10 mouse cellular contexts compared by ENCODE assay signal in genomic region chr7:139994676-139995075, GRCm38 (mm10). TPM values are rescaled to one million over a fixed set of nuclear protein-coding genes. Genes with fewer than 3 reads are reported as not detected.
A peak's percentile ranks its signal among the peaks of the same experiment; 100 is the strongest.
DNase-seq lines count a peak whose midpoint lies in the region; ATAC-seq lines count a peak whose summit lies in the region.
"Had no signal": no experiment of that assay in that cellular context is flagged by ENCODE, and none has a peak within 500 bp of the region (broad histone marks: within the 10 kb centered on the region; RNA-seq: fewer than 3 reads in every experiment).

No protein-coding gene starts in this region.

- no peak overlapping the region for H3K9ac ChIP-seq in kidney, embryonic 14.5 days (ENCODE audit: low read depth, low read length)
- H3K9ac ChIP-seq: neural tube, embryonic 12.5 days had no signal

- 45% methylated on average over 3 of the region's 3 CpGs for WGBS in kidney, embryonic 14.5 days

- no peaks in the 10 kb centered on the region for H3K9me3 ChIP-seq in kidney, embryonic 14.5 days (ENCODE audit: control insufficient read depth, low read length)
- H3K9me3 ChIP-seq: neural tube, embryonic 12.5 days had no signal

- H3K27ac ChIP-seq in kidney, embryonic 14.5 days (ENCODE audit: low read depth, low read length), result no peak overlapping the region
- H3K27ac ChIP-seq: neural tube, embryonic 12.5 days had no signal

- no peaks in the 10 kb centered on the region for H3K27me3 ChIP-seq in kidney, embryonic 14.5 days (ENCODE audit: control insufficient read depth, insufficient read depth, low read length)
- no peaks in the 10 kb centered on the region for H3K27me3 ChIP-seq in splenic B cell, adult 2 months (ENCODE audit: control insufficient read depth, insufficient read depth, low read length, poor library complexity, severe bottlenecking)
- H3K27me3 ChIP-seq: neural tube, embryonic 12.5 days had no signal

- DNase-seq in kidney, adult 11 months, result peak; percentile 34
- peak; percentile 85 for DNase-seq in MN1 (ENCODE audit: low spot score)
- DNase-seq in cerebellum, adult 9-11 months, result peak; percentile 36
- DNase-seq in frontal cortex, postnatal 25 days (ENCODE audit: low spot score in 2 of 2), result peak; percentile 46 to 63
- DNase-seq in layer of hippocampus, postnatal 25 days (ENCODE audit: extremely low spot score in 1 of 2, low spot score in 1 of 2), result peak; percentile 53 to 80
- DNase-seq in splenic B cell, adult 2 months (ENCODE audit: low read depth, low spot score), result peak; percentile 84

- H3K4me2 ChIP-seq in kidney, embryonic 14.5 days (replicated peaks; ENCODE audit: low read depth, low read length), result no peak overlapping the region
- H3K4me2 ChIP-seq: neural tube, embryonic 12.5 days had no signal

- H3K36me3 ChIP-seq in kidney, embryonic 14.5 days (ENCODE audit: control insufficient read depth, insufficient read depth, low read length), result peaks cover 44% of the 10 kb centered on the region
- H3K36me3 ChIP-seq in splenic B cell, adult 2 months (ENCODE audit: control insufficient read depth, insufficient read depth, low read length, poor library complexity, severe bottlenecking), result peaks cover 4% of the 10 kb centered on the region; the same call in 1 of the 2 replicates

- H3K4me3 ChIP-seq in kidney, embryonic 14.5 days (ENCODE audit: low read length), result no peak overlapping the region
- H3K4me3 ChIP-seq: erythroblast, embryonic 14.5 days; neural tube, embryonic 12.5 days had no signal

- ATAC-seq in kidney, embryonic 14.5 days (ENCODE audit: low FRiP score, low TSS enrichment), result no peak
- 0 out of 2 replicates have a peak, but pooled peaks have one; percentile 33 for ATAC-seq in megakaryocyte-erythroid progenitor cell, adult 5-6 weeks (replicated peaks; ENCODE audit: low FRiP score, low TSS enrichment, poor library complexity, severe bottlenecking)

- H3K4me1 ChIP-seq in kidney, embryonic 14.5 days (ENCODE audit: control insufficient read depth, insufficient read depth, low read length), result no peaks in the 10 kb centered on the region
- H3K4me1 ChIP-seq: neural tube, embryonic 12.5 days had no signal

RNA-seq across cellular contexts. Expression of gene Adam8, which starts 2.3 kb away (rescaled TPM):
- 0.85 and 1.6 TPM in 2 replicates for polyA plus RNA-seq in kidney, embryonic 14.5 days (2014; fragmentation: Nextera tagmentation; extraction: Ambion mirVana)
- total RNA-seq in layer of hippocampus, postnatal 25 days (2021), result 1 to 10 TPM; 3.3 to 3.4 TPM
- total RNA-seq in megakaryocyte-erythroid progenitor cell, adult 5-6 weeks (2014; fragmentation: Nextera tagmentation), result 1.5 and 4.5 TPM in 2 replicates
- 0.34 and 2.6 TPM in 2 replicates for total RNA-seq in megakaryocyte-erythroid progenitor cell, adult 5-6 weeks (2017)

RNA-seq across cellular contexts. Expression of gene 6430531B16Rik, which starts 16.1 kb away (rescaled TPM):
- polyA plus RNA-seq in kidney, embryonic 14.5 days (2014; fragmentation: Nextera tagmentation; extraction: Ambion mirVana), result 0.34 and 0.55 TPM in 2 replicates
- total RNA-seq in layer of hippocampus, postnatal 25 days (2021), result 1 to 10 TPM; 1.0 to 1.4 TPM
- not detected in 2 replicates for total RNA-seq in megakaryocyte-erythroid progenitor cell, adult 5-6 weeks (2014; fragmentation: Nextera tagmentation)
- 1.0 TPM in 1 of 2 replicates, not detected in the other for total RNA-seq in megakaryocyte-erythroid progenitor cell, adult 5-6 weeks (2017)
- polyA plus RNA-seq: erythroblast, embryonic 14.5 days had no signal

RNA-seq across cellular contexts. Expression of gene Zfp511, which starts 41.5 kb away (rescaled TPM):
- polyA plus RNA-seq in kidney, embryonic 14.5 days (2014; fragmentation: Nextera tagmentation; extraction: Ambion mirVana), result 46.2 and 47.5 TPM in 2 replicates
- total RNA-seq in layer of hippocampus, postnatal 25 days (2021), result 10 to 100 TPM; 21.7 to 26.4 TPM
- total RNA-seq in megakaryocyte-erythroid progenitor cell, adult 5-6 weeks (2014; fragmentation: Nextera tagmentation), result 21.3 and 34.7 TPM in 2 replicates
- 22.0 and 26.9 TPM in 2 replicates for total RNA-seq in megakaryocyte-erythroid progenitor cell, adult 5-6 weeks (2017)

RNA-seq across cellular contexts. Expression of gene Tubgcp2, which starts 41.8 kb away (rescaled TPM):
- polyA plus RNA-seq in kidney, embryonic 14.5 days (2014; fragmentation: Nextera tagmentation; extraction: Ambion mirVana), result 40.6 and 62.9 TPM in 2 replicates
- total RNA-seq in layer of hippocampus, postnatal 25 days (2021), result 10 to 100 TPM; 36.6 to 38.0 TPM
- total RNA-seq in megakaryocyte-erythroid progenitor cell, adult 5-6 weeks (2014; fragmentation: Nextera tagmentation), result 29.3 and 37.6 TPM in 2 replicates
- total RNA-seq in megakaryocyte-erythroid progenitor cell, adult 5-6 weeks (2017), result 38.2 and 41.2 TPM in 2 replicates

RNA-seq across cellular contexts. Expression of gene Utf1, which starts 51.1 kb away (rescaled TPM):
- 0.23 TPM in 1 of 2 replicates, not detected in the other for polyA plus RNA-seq in kidney, embryonic 14.5 days (2014; fragmentation: Nextera tagmentation; extraction: Ambion mirVana)
- not detected for total RNA-seq in layer of hippocampus, postnatal 25 days (2021)
- not detected in 2 replicates for total RNA-seq in megakaryocyte-erythroid progenitor cell, adult 5-6 weeks (2014; fragmentation: Nextera tagmentation)
- total RNA-seq in megakaryocyte-erythroid progenitor cell, adult 5-6 weeks (2017), result not detected in 2 replicates
- polyA plus RNA-seq: erythroblast, embryonic 14.5 days; neural tube, embryonic 12.5 days had no signal

Comparison
In these comparisons a context has a peak if more than half of its experiments do, and no peak if none do; other contexts are left out.
1. DNase-seq: peak in every context shown above with its lines; median percentile 85 in MN1; 84 in splenic B cell, adult 2 months; 66 in layer of hippocampus, postnatal 25 days; 54 in frontal cortex, postnatal 25 days; 36 in cerebellum, adult 9-11 months; 34 in kidney, adult 11 months.